Mouse (Mus musculus) mouse trophoblast stem cell (cell line): ENCODE data around the gene Unc79.

ENCODE experiments used
- in situ Hi-C, 2 experiments: fragments of 300-500 bp; cut with MseI, MboI; formaldehyde crosslinking; loops; 2 replicates in 1 of 2; 3 replicates in 1 of 2; pipeline ENCODE4 v1.15.1; 2025

Unc79 gene

DNA sequence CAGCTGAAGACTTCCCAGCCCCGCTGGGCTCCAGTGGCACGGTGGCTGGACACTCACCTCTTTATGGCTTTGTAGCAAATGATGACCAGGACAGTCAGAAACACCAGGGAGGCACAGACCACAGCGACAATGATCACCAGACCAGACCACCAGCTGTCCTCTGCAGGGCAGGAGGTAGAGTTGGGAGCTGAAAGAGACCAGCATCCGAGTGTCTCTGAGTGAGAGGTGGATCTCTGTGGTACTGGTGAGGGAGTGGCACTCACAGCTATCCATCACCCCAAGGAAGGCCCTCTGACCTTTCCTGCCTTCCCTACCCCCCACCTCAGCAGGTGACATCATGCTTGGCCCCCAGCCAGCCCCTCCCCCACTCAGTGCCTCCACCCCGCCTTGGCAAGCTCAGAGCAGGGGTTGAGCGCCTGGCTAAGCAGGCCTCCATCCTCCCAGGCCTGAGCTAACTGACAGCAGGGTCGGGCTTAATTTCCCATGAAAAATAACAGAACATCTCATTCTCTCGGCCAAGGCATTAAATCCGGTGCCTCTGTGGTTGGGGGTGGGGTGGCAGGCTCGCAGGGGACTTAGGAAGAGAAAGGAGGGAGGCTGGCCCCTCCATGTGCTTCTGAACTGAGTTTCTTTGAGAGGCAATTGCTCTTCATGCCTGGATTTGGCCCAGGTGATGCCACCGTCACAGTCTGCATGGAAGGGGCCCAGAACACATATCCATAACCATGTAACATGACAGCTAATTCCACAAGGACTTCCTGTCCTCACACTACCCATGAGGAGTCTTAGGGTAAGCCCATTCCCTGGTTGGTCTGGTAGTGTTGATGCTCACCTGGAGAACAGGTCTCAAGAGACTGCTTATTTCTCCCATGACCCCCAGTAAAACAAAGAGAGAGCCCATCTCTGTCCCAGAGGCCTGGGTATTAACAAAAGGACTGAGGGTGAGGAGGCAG, 254.2 kb downstream of the Unc79 start:
- in situ Hi-C loops = no loop called here

DNA sequence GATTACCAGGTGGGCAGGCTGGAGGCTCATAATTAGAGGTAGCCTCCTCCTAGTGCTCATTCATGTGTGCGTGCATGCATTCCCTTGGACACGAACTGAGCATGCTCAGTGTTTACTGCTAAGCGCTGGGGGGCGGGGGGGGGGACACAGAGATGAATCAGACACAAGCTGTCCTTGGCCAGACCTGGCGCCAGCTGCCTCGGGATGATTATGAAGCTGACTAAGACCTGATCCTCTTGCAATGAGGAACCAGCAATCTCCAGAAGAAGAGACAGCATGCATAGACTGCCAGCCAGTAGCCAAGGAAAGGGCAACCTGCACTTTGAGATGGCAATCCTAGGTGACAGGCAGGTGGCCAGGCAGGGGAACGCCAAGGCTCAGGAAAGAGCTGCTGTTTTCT, 256.9 kb downstream of the Unc79 start:
- in situ Hi-C loops = no loop called here

DNA sequence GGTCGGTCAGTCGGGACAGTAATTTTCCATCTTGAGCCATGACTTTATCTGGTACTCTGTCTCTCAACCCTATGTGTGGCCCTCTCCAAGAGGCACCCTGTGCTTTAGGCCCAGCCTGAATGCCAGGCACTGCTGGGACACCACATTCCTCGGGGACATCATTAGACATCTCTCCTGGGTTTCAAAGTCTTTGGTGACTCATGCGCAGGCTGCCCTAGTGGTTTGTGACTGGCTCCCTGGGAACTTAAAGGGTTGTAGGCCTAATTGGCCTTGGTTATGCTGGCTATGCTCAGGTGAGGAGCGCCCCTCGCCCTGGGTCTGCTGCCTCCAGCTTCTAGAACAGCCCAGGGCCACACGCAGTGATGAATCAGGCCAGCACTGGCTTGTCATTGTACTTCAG, 260.9 kb downstream of the Unc79 start:
- in situ Hi-C loops = no loop called here

- in situ Hi-C loops = no loop called here
Measured at GRCm38 (mm10) chr12:103211078-103211477, 262.4 kb downstream of the Unc79 start.

DNA sequence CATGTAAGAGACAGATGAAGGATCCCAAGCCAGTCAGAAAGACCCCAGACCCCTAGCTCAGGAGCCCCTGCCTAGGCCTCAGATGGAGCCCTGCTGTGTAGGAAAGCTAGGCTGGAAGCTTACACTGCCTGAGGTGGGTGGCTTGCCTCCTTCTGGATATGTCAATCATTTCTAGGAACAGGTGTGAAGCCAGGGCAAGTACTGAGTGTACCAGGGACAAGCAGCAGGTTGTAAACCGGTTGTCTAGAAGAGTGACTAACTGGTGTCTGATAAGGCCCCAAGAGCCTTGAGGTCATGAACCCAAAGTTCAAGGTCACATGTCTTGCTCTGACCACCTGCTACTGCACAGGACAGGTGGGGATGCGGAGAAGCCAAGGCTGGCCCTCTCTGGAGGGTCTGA, 264.9 kb downstream of the Unc79 start:
- in situ Hi-C loops = no loop called here

DNA sequence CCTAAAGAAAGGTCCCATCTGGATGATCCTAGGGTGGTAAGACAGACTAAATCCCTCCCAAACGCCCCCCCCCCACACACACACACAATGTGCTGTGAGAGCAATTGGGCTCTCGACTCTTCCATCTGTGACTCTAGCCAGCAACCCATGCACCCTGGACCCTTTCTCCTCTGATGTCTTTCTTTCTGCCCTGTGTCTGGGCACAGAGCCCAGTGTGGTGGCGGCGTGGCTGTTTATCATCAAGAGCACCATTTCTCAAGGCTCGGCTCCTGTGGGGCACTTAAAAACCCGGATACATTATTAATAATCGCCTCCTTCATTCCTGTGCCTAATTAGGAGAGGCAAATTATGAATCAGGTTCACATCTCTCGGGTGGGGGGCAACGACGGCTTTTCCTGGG, 265.6 kb downstream of the Unc79 start:
- in situ Hi-C loops = no loop called here

GRCm38 (mm10) chr12:103214797-103215196, 266.1 kb downstream of the Unc79 start:
- in situ Hi-C loops = no loop called here

- in situ Hi-C loops = no loop called here
Measured at GRCm38 (mm10) chr12:103215877-103216610, 267.4 kb downstream of the Unc79 start.

DNA sequence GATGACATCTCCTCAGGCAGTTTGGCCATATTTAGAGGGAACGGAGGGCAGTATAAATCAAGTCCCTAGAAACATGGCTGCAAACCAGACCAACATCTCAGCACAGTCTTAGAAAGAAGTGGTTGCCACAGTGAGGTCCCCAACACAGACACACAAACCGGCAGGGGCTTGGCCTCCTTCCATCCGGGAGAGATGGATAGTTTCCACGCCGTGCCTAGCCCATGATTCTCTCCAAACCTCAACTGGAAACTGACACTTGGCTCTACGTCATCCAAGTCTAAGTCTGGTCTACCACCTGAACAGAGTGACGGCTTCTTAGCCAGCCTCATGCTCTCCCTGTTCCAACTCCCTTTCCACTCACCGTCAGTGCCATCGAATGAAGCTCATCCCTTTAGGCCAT, 275.0 kb downstream of the Unc79 start:
- in situ Hi-C loops = no loop called here

- in situ Hi-C loops = no loop called here
Measured at GRCm38 (mm10) chr12:103226121-103226520, 277.5 kb downstream of the Unc79 start.

GRCm38 (mm10) chr12:103229058-103229457, 280.4 kb downstream of the Unc79 start:
- in situ Hi-C loops = no loop called here
